Mouse (Mus musculus) liver, embryonic 16.5 days (tissue): ENCODE data around the gene Kremen1. TPM values are rescaled to one million over a fixed set of nuclear protein-coding genes. Genes with fewer than 3 reads are reported as not detected.

Experiments
- ATAC-seq: fragments of 200-750 bp; cut with Nextera tagmentation; 2 replicates; pipeline ENCODE4 v1.8.0; 2017; ENCODE audit warnings: low read depth, mild to moderate bottlenecking, moderate number of reproducible peaks, moderate library complexity
- H3K27ac ChIP-seq: fragments of 300-500 bp; sonication (generic); 2 replicates; pipeline ENCODE4 v1.5.1; 2014; ENCODE audit warnings: mild to moderate bottlenecking, low read length
- H3K27me3 ChIP-seq: fragments of 300-500 bp; sonication (generic); 2 replicates; pipeline ENCODE4 v1.6.1; 2014; ENCODE audit warnings: low read depth, low read length, mixed read lengths; ENCODE audit not compliant: control insufficient read depth, insufficient read depth
- H3K36me3 ChIP-seq: fragments of 300-500 bp; sonication (generic); 2 replicates; pipeline ENCODE4 v1.6.1; 2014; ENCODE audit warnings: mild to moderate bottlenecking; ENCODE audit not compliant: control insufficient read depth, insufficient read depth
- H3K4me1 ChIP-seq: fragments of 300-500 bp; sonication (generic); 2 replicates; pipeline ENCODE4 v1.6.1; 2014; ENCODE audit warnings: low read depth, low read length, mixed read lengths; ENCODE audit not compliant: control insufficient read depth
- H3K4me2 ChIP-seq: fragments of 300-500 bp; sonication (generic); 2 replicates; pipeline ENCODE4 v1.6.1; 2014; ENCODE audit warnings: low read depth, low read length, mixed read lengths
- H3K4me3 ChIP-seq: fragments of 300-500 bp; sonication (generic); 2 replicates; pipeline ENCODE4 v1.5.1; 2014; ENCODE audit warnings: low read depth, mild to moderate bottlenecking, low read length
- H3K9ac ChIP-seq: fragments of 300-500 bp; sonication (generic); 2 replicates; pipeline ENCODE4 v1.6.1; 2014; ENCODE audit warnings: low read depth, low read length
- H3K9me3 ChIP-seq: fragments of 300-500 bp; sonication (generic); replicated peaks from 2 replicates; pipeline ENCODE4 v1.6.1; 2016; ENCODE audit warnings: low read length; ENCODE audit not compliant: control insufficient read depth
- WGBS: fragments of 180-500 bp; shearing (Covaris S2); extraction: QIAGEN DNeasy Blood & Tissue Kit; methylation state at CpG from one replicate; pipeline ENCODE4 v1.1.7; 2014; ENCODE audit not compliant: insufficient replicate concordance; 5-methylcytosine and 5-hydroxymethylcytosine counted together
- polyA plus RNA-seq: library from polyadenylated mRNA; unstranded; fragments of >200 nt; fragmentation: Nextera tagmentation; extraction: Ambion mirVana; gene quantifications from 2 replicates; pipeline ENCODE4 v1.2.1, GENCODE M21; 2015

Kremen1 gene
- polyA plus RNA-seq, 1 experiment from 2014 or later: 2.3 TPM

- Histone ChIP-seq H3K9me3 (no peaks in the 10 kb centered on the region), H3K9ac (no peak overlapping the region), H3K4me1 (no peaks in the 10 kb centered on the region; the same call in 1 of the 2 replicates), H3K4me2 (no peak overlapping the region), H3K4me3 (no peak overlapping the region), H3K27ac (no peak overlapping the region), H3K36me3 (no peaks in the 10 kb centered on the region), H3K27me3 (no peaks in the 10 kb centered on the region)
- ATAC-seq: no peak
- 65% methylated on average over 7 of the region's 7 CpGs for WGBS
Observed at GRCm38 (mm10) chr11:5175141-5175540, 86.2 kb downstream of the Kremen1 start.

- Histone ChIP-seq H3K4me2 (no peak overlapping the region), H3K4me3 (no peak overlapping the region), H3K27me3 (no peaks in the 10 kb centered on the region), H3K9me3 (no peaks in the 10 kb centered on the region), H3K9ac (no peak overlapping the region), H3K4me1 (no peaks in the 10 kb centered on the region), H3K36me3 (no peaks in the 10 kb centered on the region), H3K27ac (no peak overlapping the region)
- 53% methylated on average over 3 of the region's 3 CpGs for WGBS
- ATAC-seq: no peak
Observed at GRCm38 (mm10) chr11:5172861-5173260, 88.5 kb downstream of the Kremen1 start.

- H3K4me3 ChIP-seq: no peak overlapping the region
- no peaks in the 10 kb centered on the region for H3K36me3 ChIP-seq
- H3K4me1 ChIP-seq: no peaks in the 10 kb centered on the region
- WGBS: 73% methylated on average over 9 of the region's 9 CpGs
- no peaks in the 10 kb centered on the region for H3K27me3 ChIP-seq
- no peak overlapping the region for H3K27ac ChIP-seq
- H3K9me3 ChIP-seq: no peaks in the 10 kb centered on the region
- H3K9ac ChIP-seq: no peak overlapping the region
- no peak overlapping the region for H3K4me2 ChIP-seq
- no peak for ATAC-seq
Observed at GRCm38 (mm10) chr11:5167311-5167710, 94.0 kb downstream of the Kremen1 start.

GRCm38 (mm10) chr11:5165471-5165916, 95.9 kb downstream of the Kremen1 start:
- no peaks in the 10 kb centered on the region for H3K36me3 ChIP-seq
- no peaks in the 10 kb centered on the region for H3K27me3 ChIP-seq
- no peak overlapping the region for H3K27ac ChIP-seq
- no peak overlapping the region for H3K4me2 ChIP-seq
- no peak for ATAC-seq
- H3K4me1 ChIP-seq: no peaks in the 10 kb centered on the region
- H3K9me3 ChIP-seq: no peaks in the 10 kb centered on the region; the same call in none of the 2 replicates
- H3K4me3 ChIP-seq: no peak overlapping the region
- no peak overlapping the region for H3K9ac ChIP-seq
- WGBS: 51% methylated on average over 8 of the region's 8 CpGs

GRCm38 (mm10) chr11:5164310-5164709, 97.0 kb downstream of the Kremen1 start:
- Histone ChIP-seq H3K27me3 (no peaks in the 10 kb centered on the region), H3K27ac (no peak overlapping the region)
- 31% methylated on average over 8 of the region's 8 CpGs for WGBS

GRCm38 (mm10) chr11:5163421-5163820, 97.9 kb downstream of the Kremen1 start:
- Histone ChIP-seq H3K9me3 (no peaks in the 10 kb centered on the region; the same call in none of the 2 replicates), H3K27me3 (no peaks in the 10 kb centered on the region), H3K9ac (no peak overlapping the region), H3K4me3 (no peak overlapping the region), H3K36me3 (no peaks in the 10 kb centered on the region), H3K4me1 (no peaks in the 10 kb centered on the region), H3K27ac (no peak overlapping the region), H3K4me2 (no peak overlapping the region)
- WGBS: 48% methylated on average over 8 of the region's 8 CpGs
- ATAC-seq: no peak

More at GRCm38 (mm10) chr11:5164310-5164709, 97.0 kb downstream of the Kremen1 start:
- no peaks in the 10 kb centered on the region for H3K36me3 ChIP-seq
- no peaks in the 10 kb centered on the region for H3K4me1 ChIP-seq
- no peak overlapping the region for H3K4me2 ChIP-seq
- H3K9me3 ChIP-seq: no peaks in the 10 kb centered on the region; the same call in none of the 2 replicates
- H3K4me3 ChIP-seq: no peak overlapping the region
- ATAC-seq: no peak
- H3K9ac ChIP-seq: no peak overlapping the region

GRCm38 (mm10) chr11:5160722-5161485, 100.5 kb downstream of the Kremen1 start:
- no peaks in the 10 kb centered on the region for H3K27me3 ChIP-seq
- WGBS: 74% methylated on average over 17 of the region's 17 CpGs
- no peak for ATAC-seq

GRCm38 (mm10) chr11:5158056-5158455, 103.3 kb downstream of the Kremen1 start:
- ATAC-seq: no peak
- H3K27me3 ChIP-seq: no peaks in the 10 kb centered on the region
- no peak overlapping the region for H3K9ac ChIP-seq
- H3K27ac ChIP-seq: no peak overlapping the region
- no peak overlapping the region for H3K4me3 ChIP-seq
- H3K9me3 ChIP-seq: no peaks in the 10 kb centered on the region; the same call in none of the 2 replicates
- H3K4me1 ChIP-seq: no peaks in the 10 kb centered on the region
- H3K36me3 ChIP-seq: no peaks in the 10 kb centered on the region
- 85% methylated on average over 11 of the region's 11 CpGs for WGBS
- H3K4me2 ChIP-seq: no peak overlapping the region

More at GRCm38 (mm10) chr11:5160722-5161485, 100.5 kb downstream of the Kremen1 start:
- H3K4me2 ChIP-seq: no peak overlapping the region
- H3K9ac ChIP-seq: no peak overlapping the region
- no peak overlapping the region for H3K4me3 ChIP-seq
- H3K27ac ChIP-seq: no peak overlapping the region
- no peaks in the 10 kb centered on the region for H3K36me3 ChIP-seq
- H3K9me3 ChIP-seq: no peaks in the 10 kb centered on the region; the same call in none of the 2 replicates
- H3K4me1 ChIP-seq: no peaks in the 10 kb centered on the region
